Mouse (Mus musculus) heart, adult 8-10 months (tissue): Measurements from ENCODE around the gene Dscam. TPM values are rescaled to one million over a fixed set of nuclear protein-coding genes. Genes with fewer than 3 reads are reported as not detected.
"Not testable (repeated sequence)": the region's sequence is repeated elsewhere in the genome, so short reads cannot be mapped to it uniquely, and the experiment has no call there.

Experiments used
- DNase-seq: peaks from one replicate; pipeline ENCODE4 v3.0.0; 2022; ENCODE audit warnings: low spot score
- total RNA-seq, 4 experiments: library from RNA; stranded (reverse); gene quantifications; 2 replicates each; pipeline ENCODE4 v1.2.4; 2022

The Dscam gene
- total RNA-seq, 4 experiments from 2014 or later, result not detected

DNA sequence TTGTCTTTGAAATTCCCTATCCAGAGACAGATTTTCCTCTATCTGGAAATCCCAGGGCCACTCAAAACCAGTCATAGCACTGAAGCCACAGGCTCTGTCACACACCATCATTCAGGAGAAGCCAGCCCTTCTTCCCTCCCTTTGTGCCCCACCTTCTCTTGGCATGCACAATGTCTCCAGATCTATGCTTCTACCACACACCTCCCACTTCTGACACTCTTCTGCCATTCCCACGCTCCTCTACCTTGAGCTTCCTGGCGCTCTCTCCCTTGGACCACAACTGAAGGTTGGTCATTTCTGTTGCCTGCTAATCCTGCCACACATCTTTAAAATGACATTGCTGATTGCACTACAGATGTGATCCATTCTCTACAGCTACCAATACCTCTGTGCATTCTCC, 235.8 kb downstream of the Dscam start:
- no peak for DNase-seq

DNA sequence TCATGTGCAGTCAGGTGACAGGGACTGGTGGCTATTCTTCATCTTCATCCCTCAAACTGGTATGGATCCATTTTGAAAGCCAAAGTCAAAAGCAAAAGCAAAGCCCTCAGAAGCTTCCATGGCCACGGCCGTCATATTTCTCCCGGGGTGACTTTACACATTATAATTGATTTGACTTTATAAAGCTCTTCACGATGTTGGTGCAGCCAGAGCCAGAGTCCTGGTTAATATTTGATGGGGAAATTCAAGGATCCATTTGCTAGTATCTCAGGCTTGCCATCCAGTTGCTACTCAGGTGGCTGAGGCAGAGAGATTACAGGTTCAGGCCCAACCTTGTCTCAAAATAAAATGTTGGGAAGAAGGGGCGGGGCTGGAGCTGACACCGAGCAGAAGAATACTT, 238.3 kb downstream of the Dscam start:
- no peak for DNase-seq

DNA sequence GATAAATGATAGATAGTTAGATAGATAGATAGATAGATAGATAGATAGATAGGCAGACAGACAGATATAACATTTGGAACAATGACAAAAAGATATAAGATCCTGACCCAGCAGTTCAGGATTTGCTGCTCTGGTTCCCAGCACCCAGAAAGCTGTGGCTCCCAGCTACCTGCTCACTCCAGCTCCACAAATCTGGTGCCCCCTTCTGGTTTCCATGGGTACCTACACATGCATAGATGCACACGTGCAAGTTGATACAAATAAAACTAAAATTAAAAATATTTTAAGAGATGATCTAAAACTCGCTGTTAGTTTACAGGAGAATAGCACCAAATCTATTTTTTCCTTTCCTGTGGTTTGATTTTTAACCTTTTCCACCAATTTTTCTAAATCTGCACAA, 238.8 kb downstream of the Dscam start:
- no peak for DNase-seq

- no peak for DNase-seq
Observed at GRCm38 (mm10) chr16:96928011-96928410, 242.5 kb downstream of the Dscam start.

- no peak for DNase-seq
Observed at GRCm38 (mm10) chr16:96927408-96927807, 243.1 kb downstream of the Dscam start.

GRCm38 (mm10) chr16:96926977-96927376, 243.6 kb downstream of the Dscam start:
- no peak for DNase-seq

DNA sequence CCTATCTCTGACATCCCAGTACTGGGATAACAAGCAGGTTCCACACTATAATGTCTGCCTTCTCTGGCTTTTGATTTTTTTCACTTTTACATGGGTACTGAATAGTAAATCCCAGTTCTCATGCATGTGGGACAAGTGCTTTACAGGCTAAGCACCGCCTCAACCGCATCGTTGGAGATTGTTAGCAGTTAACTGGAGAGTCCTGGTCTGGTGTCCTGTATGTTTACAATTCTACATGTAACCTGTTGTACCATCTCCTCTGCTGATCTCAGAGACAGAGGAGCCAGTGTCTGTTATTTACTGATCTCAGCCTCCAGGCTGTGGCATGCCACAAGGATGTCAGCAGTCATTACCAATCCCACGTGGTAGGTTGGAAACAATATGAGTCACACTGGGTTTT, 246.6 kb downstream of the Dscam start:
- no peak for DNase-seq

DNA sequence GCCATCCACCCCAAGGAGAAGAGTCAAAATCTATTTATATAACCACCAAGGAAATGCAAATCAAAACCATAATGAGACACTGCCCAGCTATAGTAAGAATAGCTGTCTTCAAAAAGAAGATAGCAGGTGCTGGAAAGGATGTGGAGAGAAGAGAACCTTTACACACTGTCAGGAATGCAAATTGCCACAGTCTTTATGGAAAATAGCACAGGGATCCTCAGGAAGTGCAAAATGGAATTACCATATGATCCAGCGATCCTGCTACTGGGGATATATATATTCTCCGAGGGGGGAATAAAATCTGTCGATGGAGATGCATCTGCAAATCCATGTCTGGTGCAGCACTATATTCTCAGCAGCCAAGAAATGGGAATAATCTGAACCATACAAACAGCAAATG, 256.1 kb downstream of the Dscam start:
- no peak for DNase-seq

GRCm38 (mm10) chr16:96912836-96913235, 257.7 kb downstream of the Dscam start:
- DNase-seq, result no peak

GRCm38 (mm10) chr16:96912103-96912502, 258.4 kb downstream of the Dscam start:
- no peak for DNase-seq

DNA sequence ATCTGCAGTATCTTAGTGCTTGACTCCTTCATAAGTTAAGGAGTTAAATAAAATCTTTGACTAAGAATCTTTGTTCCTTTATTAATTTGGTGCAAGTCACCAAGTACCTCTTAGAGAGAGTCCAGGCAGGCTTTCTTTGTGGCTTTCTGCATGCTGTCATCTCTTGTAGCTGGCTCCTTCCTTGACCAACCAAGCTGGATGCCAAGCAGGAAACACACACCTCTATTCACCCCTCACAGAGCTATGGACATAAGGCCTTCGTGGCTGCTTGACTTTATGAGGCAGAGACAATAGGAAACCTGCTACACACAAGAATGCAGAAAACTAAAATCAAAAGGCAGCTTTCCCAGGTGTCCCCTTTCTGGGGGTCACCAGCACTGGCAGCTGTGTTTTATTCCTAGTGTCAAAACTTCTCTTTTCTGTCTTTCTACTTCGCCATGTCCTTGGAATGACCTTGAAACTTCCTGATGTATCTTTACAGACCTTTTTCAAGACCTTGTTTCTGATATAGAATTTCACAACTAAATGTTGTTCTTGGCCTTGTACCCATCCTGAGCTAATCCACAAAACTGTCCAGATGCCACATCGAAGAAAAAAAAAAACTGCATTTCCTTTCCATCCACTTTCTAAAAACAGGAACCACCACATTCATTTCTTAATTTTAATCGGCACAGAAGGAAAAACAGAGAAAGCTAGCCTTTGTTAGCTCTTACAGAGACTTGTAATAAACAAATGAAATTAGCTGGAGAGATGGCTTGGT, 260.0 kb downstream of the Dscam start:
- DNase-seq, result no peak

GRCm38 (mm10) chr16:96907818-96908217, 262.7 kb downstream of the Dscam start:
- no peak for DNase-seq

DNA sequence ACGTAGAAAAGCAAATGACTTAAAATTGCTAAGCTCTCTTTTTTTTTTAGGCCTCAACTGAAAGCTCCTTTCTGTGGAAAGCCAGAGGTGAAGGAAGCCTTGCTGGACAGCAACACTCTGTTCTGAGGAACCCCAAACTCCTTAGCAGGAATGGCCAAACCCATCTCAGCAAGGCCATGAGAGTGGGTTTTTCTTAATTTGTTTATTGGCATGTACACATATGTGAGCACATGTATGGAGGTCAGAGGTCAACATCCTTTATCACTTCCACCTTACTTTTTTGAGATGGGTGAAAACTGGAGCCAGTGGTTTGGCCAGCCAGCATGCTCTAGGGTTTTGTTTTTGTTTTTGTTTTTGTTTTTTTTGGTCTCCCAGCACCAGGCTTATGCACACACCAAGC, 263.5 kb downstream of the Dscam start:
- DNase-seq, result no peak

DNA sequence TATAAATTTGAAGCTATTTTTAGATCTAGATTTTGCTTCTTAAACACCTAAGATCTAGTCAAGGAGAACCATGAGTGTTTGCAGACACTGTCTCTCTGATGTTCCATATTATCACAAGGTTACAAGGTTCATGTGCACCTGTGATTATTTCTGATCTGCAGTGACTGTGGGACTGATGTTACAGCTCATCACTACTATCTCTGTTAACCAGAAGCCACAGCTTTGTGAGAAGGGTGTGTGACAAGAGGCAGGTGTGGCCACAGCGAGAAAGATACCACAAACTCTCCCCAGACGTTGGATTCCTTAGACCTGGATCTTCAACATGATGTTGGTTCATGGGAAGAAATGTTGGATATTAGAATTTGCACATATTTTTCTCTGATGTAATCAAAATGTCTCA, 263.9 kb downstream of the Dscam start:
- no peak for DNase-seq

GRCm38 (mm10) chr16:96904761-96905160, 265.8 kb downstream of the Dscam start:
- DNase-seq, result no peak

DNA sequence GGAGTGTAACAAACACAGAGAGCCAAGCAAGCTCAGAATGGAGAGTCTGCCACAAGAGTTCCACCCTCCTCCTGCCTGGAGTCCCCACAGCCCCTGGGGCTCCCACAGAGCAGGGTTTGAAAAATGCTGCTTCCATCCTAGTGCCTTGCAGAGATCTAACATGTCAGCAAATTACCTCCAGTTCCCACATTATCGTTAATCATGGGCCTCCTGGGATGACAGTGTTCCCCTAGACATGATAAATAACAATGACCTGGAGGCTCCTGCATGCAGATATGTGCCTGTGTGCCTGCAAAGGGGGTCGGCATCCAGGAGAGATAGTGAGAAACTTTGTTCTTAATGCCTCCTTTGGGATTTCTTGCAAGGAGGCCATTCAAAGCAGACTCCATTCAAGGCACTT, 266.2 kb downstream of the Dscam start:
- no peak for DNase-seq

DNA sequence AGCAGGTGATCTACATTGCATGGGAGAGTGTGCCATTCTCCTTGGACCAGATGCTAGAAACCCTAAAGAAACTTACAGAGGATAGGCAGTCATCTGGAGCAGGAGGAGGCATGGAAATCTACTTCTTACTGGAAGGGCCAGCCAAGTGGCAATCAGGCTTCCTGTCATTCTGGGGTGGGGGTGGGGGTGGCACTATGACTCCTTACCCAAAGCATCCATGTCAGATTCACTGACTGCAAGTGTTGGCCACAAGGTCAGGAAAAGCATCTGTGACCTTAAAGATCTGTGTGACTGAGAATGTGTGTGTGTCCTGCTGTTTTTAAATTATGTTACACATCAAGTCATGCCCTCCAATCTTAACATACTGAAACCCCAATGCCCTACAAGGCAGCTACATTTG, 268.0 kb downstream of the Dscam start:
- no peak for DNase-seq

DNA sequence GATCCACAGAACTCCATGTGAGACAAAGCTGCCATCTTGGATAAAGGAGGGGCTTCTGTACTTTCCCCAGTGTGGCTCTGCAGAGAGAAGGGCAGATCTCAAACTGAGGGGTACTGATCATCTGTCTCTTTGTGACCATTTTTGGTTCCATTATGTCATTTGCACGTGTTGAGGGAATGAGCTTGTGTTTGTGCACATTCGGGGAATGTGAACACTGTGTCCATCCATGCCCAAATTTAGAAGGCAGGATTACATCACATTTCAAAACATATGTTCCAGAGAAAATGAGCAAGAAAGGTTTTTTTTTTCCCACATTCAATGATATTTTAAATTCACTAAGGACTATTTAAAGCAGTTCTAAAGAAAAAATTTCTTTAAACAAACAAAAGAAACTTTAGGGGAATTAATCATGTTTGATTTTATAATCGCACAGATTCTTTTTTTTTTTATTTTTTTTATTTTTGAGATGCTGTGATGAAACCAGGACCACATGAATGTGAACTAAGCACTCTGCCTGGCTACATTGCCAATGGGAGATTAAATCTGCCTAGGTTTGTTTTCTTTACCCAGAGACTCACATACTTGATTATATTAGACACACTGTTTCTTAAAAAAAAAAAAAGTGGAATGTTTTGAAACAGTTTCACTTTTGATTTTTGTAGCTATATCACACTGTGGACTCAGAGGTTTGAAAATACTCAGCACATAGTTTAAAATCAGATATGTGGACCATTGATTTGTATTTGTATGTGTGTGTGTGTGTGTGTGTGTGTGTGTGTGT, 269.1 kb downstream of the Dscam start:
- no peak for DNase-seq

GRCm38 (mm10) chr16:96899329-96899728, 271.2 kb downstream of the Dscam start:
- DNase-seq, result no peak

- DNase-seq, result peak; percentile 5
Observed at GRCm38 (mm10) chr16:96896510-96897133, 273.9 kb downstream of the Dscam start.

DNA sequence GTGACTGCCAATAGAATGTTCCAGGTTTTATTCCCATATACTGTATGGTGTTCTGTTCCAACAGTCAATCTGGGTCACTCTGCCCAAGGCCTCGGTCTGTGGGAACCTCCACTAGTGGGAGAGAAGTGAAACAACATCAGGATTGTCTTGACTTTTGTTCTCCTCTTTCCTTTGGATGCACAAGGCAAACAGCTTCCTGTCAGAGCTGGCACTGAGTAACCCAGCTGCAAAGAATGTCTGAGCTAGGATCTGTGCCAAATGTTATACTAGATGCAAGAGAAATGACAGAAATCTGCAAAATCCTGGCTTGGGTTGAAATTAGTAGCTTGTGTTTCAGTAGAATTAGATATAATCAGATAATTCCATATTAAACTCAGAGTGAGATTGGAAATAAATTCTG, 282.5 kb downstream of the Dscam start:
- no peak for DNase-seq

DNA sequence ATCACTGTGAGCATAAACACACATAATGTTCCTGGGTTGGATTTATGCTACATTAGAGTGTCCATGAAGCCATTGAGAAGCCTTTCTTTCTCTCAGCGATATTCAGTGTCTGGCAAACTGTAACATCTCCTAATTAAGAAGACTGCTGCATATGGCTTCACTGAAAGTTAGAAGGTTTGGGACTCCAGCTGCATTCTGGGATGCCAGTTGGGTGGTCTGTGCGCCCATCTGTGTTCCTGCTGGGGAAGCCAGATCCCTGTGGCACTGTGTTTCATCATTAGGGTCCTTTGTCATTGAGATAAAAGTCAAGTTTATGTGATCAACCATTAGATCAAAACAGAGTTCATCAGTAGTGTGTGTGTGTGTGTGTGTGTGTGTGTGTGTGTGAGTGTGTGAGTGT, 284.7 kb downstream of the Dscam start:
- no peak for DNase-seq

- not testable (repeated sequence) for DNase-seq
Observed at GRCm38 (mm10) chr16:96884590-96884989, 286.0 kb downstream of the Dscam start.
